Mouse (Mus musculus): Measurements from ENCODE around the gene Spaca5.

- TF ChIP-seq CTCF (IDR thresholded peaks at IDR 0.05; ENCODE audit: control insufficient read depth, insufficient read depth, insufficient replicate concordance, low read depth, low read length) (no peak), POLR2A (IDR thresholded peaks at IDR 0.05; ENCODE audit: control insufficient read depth, low read depth, low read length) (no peak)
These were observed 5.7 kb upstream of the Spaca5 start for GRCm38 (mm10) chrX:21062544-21062890.
